Mouse (Mus musculus): ENCODE measurements around the gene Gm20716. TPM values are rescaled to one million over a fixed set of nuclear protein-coding genes. Genes with fewer than 3 reads are reported as not detected.

Gm20716 gene
- total RNA-seq, 1 experiment, result 41.7 TPM

DNA sequence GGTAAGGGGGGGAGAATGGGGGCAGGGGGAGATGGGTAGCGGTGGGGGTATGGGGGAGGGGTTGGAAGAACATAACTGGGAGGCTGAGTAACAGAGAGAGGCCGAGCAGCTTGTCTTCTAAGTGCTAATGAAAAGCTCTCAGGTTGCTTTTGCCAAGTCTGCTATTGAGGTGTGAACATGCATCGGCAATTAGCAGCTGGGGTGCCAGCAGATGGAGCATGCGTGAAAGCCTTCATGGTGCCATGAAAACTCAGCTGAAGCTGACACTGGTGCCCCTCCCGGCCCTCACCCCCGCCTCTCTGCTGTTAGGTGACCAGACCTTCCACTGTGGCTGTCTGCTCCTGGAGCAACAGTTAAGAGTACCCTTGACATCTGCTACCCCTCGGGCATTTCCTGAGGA lies 23.7 kb upstream of the Gm20716 start:
- peaks cover 0 to 7% of the 10 kb centered on the region in 2 experiments; a peak in 2 of 4 replicates for H3K4me1 ChIP-seq (ENCODE audit: control insufficient read depth in 2 of 2, insufficient read depth in 2 of 2, low read length in 2 of 2, poor library complexity in 1 of 2)
- no peak for TF ChIP-seq CHD2 (IDR thresholded peaks at IDR 0.05; ENCODE audit: low read depth, low read length)
- no peak for TF ChIP-seq MAFK (IDR thresholded peaks at IDR 0.05; ENCODE audit: insufficient read depth, low read depth, low read length)
- TF ChIP-seq HCFC1 (IDR thresholded peaks at IDR 0.05; ENCODE audit: borderline replicate concordance, insufficient read depth, low read length), result no peak
- TF ChIP-seq ZNF384 (IDR thresholded peaks at IDR 0.05; ENCODE audit: low read depth, low read length), result no peak
- no peak for TF ChIP-seq ZC3H11A (IDR thresholded peaks at IDR 0.05; ENCODE audit: borderline replicate concordance, low read depth, low read length)
- DNase-seq (ENCODE audit: low read depth, low spot score), result no peak
- in situ Hi-C loops (cut with MboI; ENCODE audit: low sequenced_read_pairs in 2 of 2, unreplicated experiment in 2 of 2), result loop anchor here in 1 of 2 experiments (10.0 to 25.0 kb wide), 3 partner anchors 191 to 633 kb away; no protein-coding TSS in a partner anchor
- H3K36me3 ChIP-seq (ENCODE audit: control insufficient read depth, insufficient read depth, low read length, poor library complexity, severe bottlenecking), result no peaks in the 10 kb centered on the region
- H3K9ac ChIP-seq (ENCODE audit: insufficient read depth, low read depth, low read length, poor library complexity, severe bottlenecking), result no peak overlapping the region
- H3K4me3 ChIP-seq (ENCODE audit: insufficient read depth in 1 of 2, low read depth in 1 of 2, low read length in 2 of 2, poor library complexity in 1 of 2, severe bottlenecking in 1 of 2), result no peak overlapping the region
- no peak overlapping the region for H3K27ac ChIP-seq (ENCODE audit: insufficient read depth, low read depth, low read length, poor library complexity, severe bottlenecking)
- H3K9me3 ChIP-seq (ENCODE audit: control insufficient read depth, insufficient read depth, low read depth, low read length), result no peaks in the 10 kb centered on the region

DNA sequence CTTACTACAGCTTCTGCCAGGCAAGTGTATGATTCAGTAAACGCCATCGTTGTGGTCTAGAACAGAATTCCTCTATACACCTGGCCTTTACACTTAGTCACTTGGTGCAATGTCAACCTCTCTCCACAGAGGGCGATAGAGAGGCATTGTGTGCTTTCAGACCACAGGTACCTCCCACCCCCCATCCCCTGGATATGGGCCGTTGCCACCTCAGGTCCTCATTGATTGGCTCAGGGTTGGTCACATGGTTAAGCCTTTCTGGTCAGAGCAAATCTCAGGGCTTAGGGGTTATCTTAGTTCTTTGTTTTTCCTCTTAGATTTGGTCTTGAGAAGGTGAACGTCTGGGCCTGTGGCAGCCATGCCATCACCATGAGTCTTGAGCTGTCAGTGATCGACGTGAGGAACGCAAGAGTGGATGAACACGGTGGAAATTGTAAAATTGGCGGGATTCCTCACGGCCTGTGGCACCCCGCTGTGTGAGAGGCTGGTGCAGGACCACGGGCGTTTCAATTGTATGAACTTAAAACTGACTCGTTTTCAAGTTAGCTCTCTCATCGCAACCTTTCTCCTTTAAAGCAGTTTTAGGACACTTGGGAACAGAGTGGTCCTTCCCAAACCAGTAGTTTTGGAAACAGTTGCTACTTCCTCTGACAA lies 22.6 kb upstream of the Gm20716 start:
- Histone ChIP-seq H3K9ac (ENCODE audit: insufficient read depth, low read depth, low read length, poor library complexity, severe bottlenecking) (peak overlapping the region; percentile 77; the same call in 1 of the 2 replicates), H3K4me3 (ENCODE audit: insufficient read depth in 1 of 2, low read depth in 1 of 2, low read length in 2 of 2, poor library complexity in 1 of 2, severe bottlenecking in 1 of 2) (peak overlapping the region; percentile 49 to 60), H3K4me1 (ENCODE audit: control insufficient read depth in 2 of 2, insufficient read depth in 2 of 2, low read length in 2 of 2, poor library complexity in 1 of 2) (peaks cover 0 to 7% of the 10 kb centered on the region in 2 experiments; a peak in 2 of 4 replicates), H3K27ac (ENCODE audit: insufficient read depth, low read depth, low read length, poor library complexity, severe bottlenecking) (no peak overlapping the region), H3K9me3 (ENCODE audit: control insufficient read depth, insufficient read depth, low read depth, low read length) (no peaks in the 10 kb centered on the region), H3K36me3 (ENCODE audit: control insufficient read depth, insufficient read depth, low read length, poor library complexity, severe bottlenecking) (no peaks in the 10 kb centered on the region)
- in situ Hi-C loops (cut with MboI; ENCODE audit: low sequenced_read_pairs in 2 of 2, unreplicated experiment in 2 of 2), result loop anchor here in 1 of 2 experiments (10.0 to 25.0 kb wide), 3 partner anchors 192 to 635 kb away; no protein-coding TSS in a partner anchor
- peak; percentile 98 for DNase-seq (ENCODE audit: low read depth, low spot score)
- no peak for TF ChIP-seq CHD2 (IDR thresholded peaks at IDR 0.05; ENCODE audit: low read depth, low read length)
- 0 out of 2 replicates have a peak, but pooled peaks have one; percentile 12 for TF ChIP-seq ZC3H11A (IDR thresholded peaks at IDR 0.05; ENCODE audit: borderline replicate concordance, low read depth, low read length)
- TF ChIP-seq HCFC1 (IDR thresholded peaks at IDR 0.05; ENCODE audit: borderline replicate concordance, insufficient read depth, low read length), result no peak
- peak; percentile 15; the same call in 1 of the 2 replicates for TF ChIP-seq ZNF384 (IDR thresholded peaks at IDR 0.05; ENCODE audit: low read depth, low read length)
- no peak for TF ChIP-seq MAFK (IDR thresholded peaks at IDR 0.05; ENCODE audit: insufficient read depth, low read depth, low read length)

DNA sequence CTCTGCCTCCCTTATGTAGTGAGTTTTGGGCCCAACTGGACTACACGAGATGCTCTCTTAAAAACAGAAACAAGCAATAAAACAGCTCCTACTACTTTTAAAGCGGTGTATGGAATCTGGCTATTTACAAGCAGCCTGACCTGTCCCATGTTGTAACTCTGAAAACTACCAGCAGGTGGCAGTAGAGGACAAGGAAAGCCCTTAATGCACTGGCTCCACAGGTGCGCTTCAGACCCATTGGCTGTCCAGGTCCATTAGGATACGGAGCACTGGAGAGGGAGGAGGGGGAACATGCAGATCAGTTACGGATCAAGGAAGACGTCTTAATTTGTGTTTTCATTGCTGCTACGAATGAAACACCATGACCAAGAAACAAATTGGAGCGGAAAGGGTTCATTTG lies 20.1 kb upstream of the Gm20716 start:
- no peak overlapping the region for H3K4me3 ChIP-seq (ENCODE audit: insufficient read depth in 1 of 2, low read depth in 1 of 2, low read length in 2 of 2, poor library complexity in 1 of 2, severe bottlenecking in 1 of 2)
- in situ Hi-C loops (cut with MboI; ENCODE audit: low sequenced_read_pairs in 2 of 2, unreplicated experiment in 2 of 2), result loop anchor here in 1 of 2 experiments (10.0 to 25.0 kb wide), 3 partner anchors 195 to 637 kb away; no protein-coding TSS in a partner anchor
- H3K9ac ChIP-seq (ENCODE audit: insufficient read depth, low read depth, low read length, poor library complexity, severe bottlenecking), result no peak overlapping the region
- no peak for TF ChIP-seq MAFK (IDR thresholded peaks at IDR 0.05; ENCODE audit: insufficient read depth, low read depth, low read length)
- TF ChIP-seq ZNF384 (IDR thresholded peaks at IDR 0.05; ENCODE audit: low read depth, low read length), result peak; percentile 62
- no peak for TF ChIP-seq CHD2 (IDR thresholded peaks at IDR 0.05; ENCODE audit: low read depth, low read length)
- no peak for TF ChIP-seq HCFC1 (IDR thresholded peaks at IDR 0.05; ENCODE audit: borderline replicate concordance, insufficient read depth, low read length)
- peak; percentile 95 for TF ChIP-seq ZC3H11A (IDR thresholded peaks at IDR 0.05; ENCODE audit: borderline replicate concordance, low read depth, low read length)
- H3K36me3 ChIP-seq (ENCODE audit: control insufficient read depth, insufficient read depth, low read length, poor library complexity, severe bottlenecking), result no peaks in the 10 kb centered on the region
- H3K27ac ChIP-seq (ENCODE audit: insufficient read depth, low read depth, low read length, poor library complexity, severe bottlenecking), result no peak overlapping the region
- no peaks in the 10 kb centered on the region for H3K9me3 ChIP-seq (ENCODE audit: control insufficient read depth, insufficient read depth, low read depth, low read length)
- peaks cover 0 to 7% of the 10 kb centered on the region in 2 experiments; a peak in 2 of 4 replicates for H3K4me1 ChIP-seq (ENCODE audit: control insufficient read depth in 2 of 2, insufficient read depth in 2 of 2, low read length in 2 of 2, poor library complexity in 1 of 2)
- peak; percentile 94 for DNase-seq (ENCODE audit: low read depth, low spot score)

DNA sequence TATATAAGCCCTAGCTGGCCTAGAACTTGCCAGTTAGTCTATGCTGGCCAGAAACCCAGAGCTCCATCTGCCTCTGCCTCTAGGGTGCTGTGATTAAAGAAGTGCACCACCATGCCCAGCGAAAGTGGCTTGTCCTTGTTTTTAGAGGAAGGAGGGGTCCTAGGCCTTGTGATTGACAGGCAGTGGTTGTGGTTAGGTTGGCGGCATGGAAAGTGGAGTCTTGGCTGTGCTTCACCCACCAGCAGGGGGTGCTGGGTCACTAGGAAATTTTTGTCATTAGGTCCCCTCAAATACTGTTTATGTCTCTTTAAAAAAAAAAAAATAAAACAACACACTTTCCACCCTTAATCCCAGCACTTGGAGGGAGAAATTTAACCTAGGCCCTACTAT lies 18.7 kb upstream of the Gm20716 start:
- no peaks in the 10 kb centered on the region for H3K9me3 ChIP-seq (ENCODE audit: control insufficient read depth, insufficient read depth, low read depth, low read length)
- in situ Hi-C loops (cut with MboI; ENCODE audit: low sequenced_read_pairs in 2 of 2, unreplicated experiment in 2 of 2), result no loop called here
- H3K36me3 ChIP-seq (ENCODE audit: control insufficient read depth, insufficient read depth, low read length, poor library complexity, severe bottlenecking), result no peaks in the 10 kb centered on the region
- H3K4me1 ChIP-seq (ENCODE audit: control insufficient read depth in 2 of 2, insufficient read depth in 2 of 2, low read length in 2 of 2, poor library complexity in 1 of 2), result peaks cover 0 to 3% of the 10 kb centered on the region in 2 experiments; a peak in 2 of 4 replicates
- H3K27ac ChIP-seq (ENCODE audit: insufficient read depth, low read depth, low read length, poor library complexity, severe bottlenecking), result no peak overlapping the region
- H3K4me3 ChIP-seq (ENCODE audit: insufficient read depth in 1 of 2, low read depth in 1 of 2, low read length in 2 of 2, poor library complexity in 1 of 2, severe bottlenecking in 1 of 2), result no peak overlapping the region
- TF ChIP-seq HCFC1 (IDR thresholded peaks at IDR 0.05; ENCODE audit: borderline replicate concordance, insufficient read depth, low read length) (no peak), ZC3H11A (IDR thresholded peaks at IDR 0.05; ENCODE audit: borderline replicate concordance, low read depth, low read length) (0 out of 2 replicates have a peak, but pooled peaks have one; percentile 26), CHD2 (IDR thresholded peaks at IDR 0.05; ENCODE audit: low read depth, low read length) (no peak), ZNF384 (IDR thresholded peaks at IDR 0.05; ENCODE audit: low read depth, low read length) (peak; percentile 78)
- peak; percentile 60 for DNase-seq (ENCODE audit: low read depth, low spot score)
- no peak overlapping the region for H3K9ac ChIP-seq (ENCODE audit: insufficient read depth, low read depth, low read length, poor library complexity, severe bottlenecking)
